Mouse (Mus musculus) neural tube, embryonic 14.5 days (tissue): Measurements from ENCODE around the gene Tcf7l2. TPM values are rescaled to one million over a fixed set of nuclear protein-coding genes. Genes with fewer than 3 reads are reported as not detected.

Source experiments
- ATAC-seq: fragments of 200-750 bp; cut with Nextera tagmentation; 2 replicates; pipeline ENCODE4 v1.8.0; 2017; ENCODE audit warnings: low read depth, mild to moderate bottlenecking, moderate TSS enrichment, moderate library complexity
- H3K27ac ChIP-seq: fragments of 300-500 bp; sonication (generic); 2 replicates; pipeline ENCODE4 v1.5.1; 2014; ENCODE audit warnings: low read depth, mild to moderate bottlenecking, control low read depth, low read length, moderate library complexity, mixed read lengths
- H3K27me3 ChIP-seq: fragments of 300-500 bp; sonication (generic); 2 replicates; pipeline ENCODE4 v1.6.1; 2014; ENCODE audit warnings: low read length; ENCODE audit not compliant: control insufficient read depth, insufficient read depth
- H3K36me3 ChIP-seq: fragments of 300-500 bp; sonication (generic); 2 replicates; pipeline ENCODE4 v1.6.1; 2014; ENCODE audit warnings: low read length, mixed read lengths; ENCODE audit not compliant: control insufficient read depth, insufficient read depth
- H3K4me1 ChIP-seq: fragments of 300-500 bp; sonication (generic); 2 replicates; pipeline ENCODE4 v1.6.1; 2014; ENCODE audit warnings: low read length; ENCODE audit not compliant: control insufficient read depth, insufficient read depth
- H3K4me2 ChIP-seq: fragments of 300-500 bp; sonication (generic); 2 replicates; pipeline ENCODE4 v1.6.1; 2014; ENCODE audit warnings: mild to moderate bottlenecking, low read depth, low read length, control low read depth
- H3K4me3 ChIP-seq: fragments of 300-500 bp; sonication (generic); 2 replicates; pipeline ENCODE4 v1.5.1; 2014; ENCODE audit warnings: low read depth, low read length, control low read depth, mixed read lengths
- H3K9ac ChIP-seq: fragments of 300-500 bp; sonication (generic); replicated peaks from 2 replicates; pipeline ENCODE4 v1.6.1; 2014; ENCODE audit warnings: low read depth, mild to moderate bottlenecking, control low read depth, low read length, mixed read lengths
- H3K9me3 ChIP-seq: fragments of 300-500 bp; sonication (generic); 2 replicates; pipeline ENCODE4 v1.6.1; 2016; ENCODE audit warnings: low read length; ENCODE audit not compliant: control insufficient read depth
- WGBS: fragments of 180-500 bp; shearing (Covaris S2); extraction: QIAGEN DNeasy Blood & Tissue Kit; methylation state at CpG from one replicate; pipeline ENCODE4 v1.1.7; 2014; 5-methylcytosine and 5-hydroxymethylcytosine counted together
- polyA plus RNA-seq: library from polyadenylated mRNA; unstranded; fragments of >200 nt; fragmentation: Nextera tagmentation; extraction: Ambion mirVana; gene quantifications from 2 replicates; pipeline ENCODE4 v1.2.1, GENCODE M21; 2014

Tcf7l2 gene
- polyA plus RNA-seq, 1 experiment from 2014 or later = 15.5 TPM

- Histone ChIP-seq H3K4me2 (no peak overlapping the region), H3K4me1 (no peaks in the 10 kb centered on the region), H3K36me3 (no peaks in the 10 kb centered on the region), H3K27ac (no peak overlapping the region), H3K9ac (no peak overlapping the region), H3K27me3 (no peaks in the 10 kb centered on the region), H3K4me3 (no peak overlapping the region), H3K9me3 (no peaks in the 10 kb centered on the region)
- WGBS = 59% methylated on average over 11 of the region's 11 CpGs
- ATAC-seq = no peak
Observed at GRCm38 (mm10) chr19:55843111-55843887, 101.7 kb downstream of the Tcf7l2 start.

- H3K4me3 ChIP-seq = no peak overlapping the region
- no peaks in the 10 kb centered on the region for H3K27me3 ChIP-seq
- no peak overlapping the region for H3K27ac ChIP-seq
- WGBS = 63% methylated on average over 2 of the region's 2 CpGs
- H3K4me1 ChIP-seq = no peaks in the 10 kb centered on the region
- no peaks in the 10 kb centered on the region for H3K36me3 ChIP-seq
- H3K4me2 ChIP-seq = no peak overlapping the region
- ATAC-seq = no peak
- H3K9ac ChIP-seq = no peak overlapping the region
- H3K9me3 ChIP-seq = no peaks in the 10 kb centered on the region
Observed at GRCm38 (mm10) chr19:55845702-55846101, 104.1 kb downstream of the Tcf7l2 start.

GRCm38 (mm10) chr19:55846256-55846655 lies 104.6 kb downstream of the Tcf7l2 start:
- H3K27ac ChIP-seq = no peak overlapping the region
- no peaks in the 10 kb centered on the region for H3K27me3 ChIP-seq
- H3K36me3 ChIP-seq = no peaks in the 10 kb centered on the region
- no peak overlapping the region for H3K9ac ChIP-seq
- no peak overlapping the region for H3K4me2 ChIP-seq
- no peaks in the 10 kb centered on the region for H3K9me3 ChIP-seq
- H3K4me1 ChIP-seq = no peaks in the 10 kb centered on the region
- no peak overlapping the region for H3K4me3 ChIP-seq
- WGBS = 89% methylated on average over 6 of the region's 6 CpGs
- no peak for ATAC-seq

GRCm38 (mm10) chr19:55847043-55847442 lies 105.4 kb downstream of the Tcf7l2 start:
- H3K9me3 ChIP-seq = no peaks in the 10 kb centered on the region
- no peaks in the 10 kb centered on the region for H3K27me3 ChIP-seq
- H3K36me3 ChIP-seq = no peaks in the 10 kb centered on the region
- H3K4me1 ChIP-seq = no peaks in the 10 kb centered on the region
- H3K9ac ChIP-seq = no peak overlapping the region
- H3K27ac ChIP-seq = no peak overlapping the region
- no peak for ATAC-seq
- H3K4me3 ChIP-seq = no peak overlapping the region
- WGBS = 55% methylated on average over 4 of the region's 4 CpGs
- H3K4me2 ChIP-seq = no peak overlapping the region

- no peaks in the 10 kb centered on the region for H3K9me3 ChIP-seq
- no peaks in the 10 kb centered on the region for H3K27me3 ChIP-seq
- no peaks in the 10 kb centered on the region; the same call in 1 of the 2 replicates for H3K4me1 ChIP-seq
- no peak overlapping the region for H3K27ac ChIP-seq
- H3K9ac ChIP-seq = no peak overlapping the region
- WGBS = 88% methylated on average over 8 of the region's 8 CpGs
- ATAC-seq = no peak
- H3K4me3 ChIP-seq = no peak overlapping the region
- no peak overlapping the region for H3K4me2 ChIP-seq
- H3K36me3 ChIP-seq = no peaks in the 10 kb centered on the region
Observed at GRCm38 (mm10) chr19:55850402-55851078, 108.9 kb downstream of the Tcf7l2 start.

- ATAC-seq = no peak
- Histone ChIP-seq H3K27me3 (no peaks in the 10 kb centered on the region), H3K9me3 (no peaks in the 10 kb centered on the region), H3K4me2 (no peak overlapping the region), H3K36me3 (no peaks in the 10 kb centered on the region), H3K4me1 (no peaks in the 10 kb centered on the region; the same call in 1 of the 2 replicates), H3K4me3 (no peak overlapping the region), H3K9ac (no peak overlapping the region), H3K27ac (no peak overlapping the region)
- 57% methylated on average over 19 of the region's 19 CpGs for WGBS
Observed at GRCm38 (mm10) chr19:55851498-55852324, 110.1 kb downstream of the Tcf7l2 start.

- H3K9ac ChIP-seq = no peak overlapping the region
- no peak overlapping the region for H3K4me3 ChIP-seq
- H3K27me3 ChIP-seq = no peaks in the 10 kb centered on the region
- 0 out of 2 replicates have a peak overlapping the region, but pooled peaks have one; percentile 4 for H3K4me2 ChIP-seq
- H3K36me3 ChIP-seq = no peaks in the 10 kb centered on the region
- H3K4me1 ChIP-seq = no peaks in the 10 kb centered on the region; the same call in 1 of the 2 replicates
- no peak overlapping the region for H3K27ac ChIP-seq
- WGBS = 41% methylated on average over 10 of the region's 10 CpGs
- H3K9me3 ChIP-seq = no peaks in the 10 kb centered on the region
- ATAC-seq = no peak
Observed at GRCm38 (mm10) chr19:55854389-55854788, 112.8 kb downstream of the Tcf7l2 start.

- Histone ChIP-seq H3K4me3 (no peak overlapping the region), H3K27me3 (no peaks in the 10 kb centered on the region), H3K4me2 (no peak overlapping the region), H3K36me3 (no peaks in the 10 kb centered on the region), H3K9me3 (no peaks in the 10 kb centered on the region), H3K27ac (no peak overlapping the region), H3K9ac (no peak overlapping the region), H3K4me1 (no peaks in the 10 kb centered on the region; the same call in 1 of the 2 replicates)
- 87% methylated on average over 5 of the region's 5 CpGs for WGBS
- ATAC-seq = no peak
Observed at GRCm38 (mm10) chr19:55855571-55855970, 114.0 kb downstream of the Tcf7l2 start.
